Mouse (Mus musculus) cerebellum, adult 2 months (tissue): ENCODE measurements around the gene Hoxb9.

ENCODE experiments used
- CTCF ChIP-seq: fragments of 200-500 bp; IDR thresholded peaks from 2 replicates; pipeline ENCODE4 v1.5.1; 2011; ENCODE audit warnings: low read depth, mild to moderate bottlenecking, control low read depth, low read length, moderate library complexity, borderline replicate concordance; ENCODE audit not compliant: insufficient read depth
- POLR2A ChIP-seq: fragments of 200-500 bp; IDR thresholded peaks from 2 replicates; pipeline ENCODE4 v1.6.1; 2011; ENCODE audit warnings: low read length, control low read depth, borderline replicate concordance; ENCODE audit not compliant: insufficient read depth

- TF ChIP-seq CTCF (peak; percentile 64), POLR2A (no peak)
These were observed 23.2 kb downstream of the Hoxb9 start for GRCm38 (mm10) chr11:96294245-96295091.
